Mouse (Mus musculus): ENCODE data around the gene Krba1. TPM values are rescaled to one million over a fixed set of nuclear protein-coding genes. Genes with fewer than 3 reads are reported as not detected.

Gene Krba1
- polyA plus RNA-seq, 1 experiment from 2014 or later, result 18.4 TPM

GRCm38 (mm10) chr6:48428769-48429557 lies 33.6 kb downstream of the Krba1 start:
- DNase-seq (ENCODE audit: low spot score) (no peak), ATAC-seq (replicated peaks; ENCODE audit: insufficient number of reproducible peaks, low FRiP score, low TSS enrichment, low read depth) (no peak)
- H3K9me3 ChIP-seq (replicated peaks; ENCODE audit: control insufficient read depth, low read length), result no peaks in the 10 kb centered on the region
- H3K9ac ChIP-seq (replicated peaks; ENCODE audit: low read length), result no peak overlapping the region
- no peaks in the 10 kb centered on the region for H3K27me3 ChIP-seq (ENCODE audit: control insufficient read depth, insufficient read depth, low read length)
- H3K4me1 ChIP-seq (ENCODE audit: control insufficient read depth, insufficient read depth, low read length), result no peaks in the 10 kb centered on the region
- no peak overlapping the region for H3K27ac ChIP-seq (replicated peaks; ENCODE audit: low read depth, low read length)
- H3K4me3 ChIP-seq (ENCODE audit: low read depth, low read length), result no peak overlapping the region
- H3K4me2 ChIP-seq (ENCODE audit: low read depth, low read length), result no peak overlapping the region
- WGBS, result 70% methylated on average over 4 of the region's 4 CpGs
- H3K36me3 ChIP-seq (replicated peaks; ENCODE audit: control insufficient read depth, insufficient read depth, low read depth, low read length), result no peaks in the 10 kb centered on the region

DNA sequence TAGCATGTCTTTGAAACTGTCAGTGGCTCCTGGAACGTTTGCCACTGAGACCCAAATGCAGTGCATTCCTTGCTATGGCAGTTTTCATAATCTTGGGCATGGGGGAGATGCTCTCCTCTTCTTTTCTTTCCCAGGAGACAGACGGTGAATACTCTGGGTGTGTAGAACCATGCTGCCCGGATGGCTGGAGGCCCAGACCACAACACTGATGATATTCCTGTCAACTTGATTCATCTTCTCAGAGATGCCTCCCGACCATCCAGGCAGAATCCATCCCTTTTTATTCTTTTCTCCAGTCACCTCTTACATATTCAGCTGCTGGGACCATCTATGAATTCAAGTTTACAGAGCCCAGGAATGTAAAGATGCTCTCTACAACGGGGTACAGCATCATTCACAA lies 35.4 kb downstream of the Krba1 start:
- Histone ChIP-seq H3K9me3 (replicated peaks; ENCODE audit: control insufficient read depth, low read length) (no peaks in the 10 kb centered on the region), H3K4me3 (ENCODE audit: low read depth, low read length) (no peak overlapping the region), H3K4me1 (ENCODE audit: control insufficient read depth, insufficient read depth, low read length) (no peaks in the 10 kb centered on the region), H3K4me2 (ENCODE audit: low read depth, low read length) (no peak overlapping the region), H3K27ac (replicated peaks; ENCODE audit: low read depth, low read length) (no peak overlapping the region), H3K27me3 (ENCODE audit: control insufficient read depth, insufficient read depth, low read length) (no peaks in the 10 kb centered on the region), H3K36me3 (replicated peaks; ENCODE audit: control insufficient read depth, insufficient read depth, low read depth, low read length) (no peaks in the 10 kb centered on the region), H3K9ac (replicated peaks; ENCODE audit: low read length) (no peak overlapping the region)
- no peak for ATAC-seq (replicated peaks; ENCODE audit: insufficient number of reproducible peaks, low FRiP score, low TSS enrichment, low read depth)
- DNase-seq (ENCODE audit: low spot score), result no peak
- 72% methylated on average over 5 of the region's 5 CpGs for WGBS

DNA sequence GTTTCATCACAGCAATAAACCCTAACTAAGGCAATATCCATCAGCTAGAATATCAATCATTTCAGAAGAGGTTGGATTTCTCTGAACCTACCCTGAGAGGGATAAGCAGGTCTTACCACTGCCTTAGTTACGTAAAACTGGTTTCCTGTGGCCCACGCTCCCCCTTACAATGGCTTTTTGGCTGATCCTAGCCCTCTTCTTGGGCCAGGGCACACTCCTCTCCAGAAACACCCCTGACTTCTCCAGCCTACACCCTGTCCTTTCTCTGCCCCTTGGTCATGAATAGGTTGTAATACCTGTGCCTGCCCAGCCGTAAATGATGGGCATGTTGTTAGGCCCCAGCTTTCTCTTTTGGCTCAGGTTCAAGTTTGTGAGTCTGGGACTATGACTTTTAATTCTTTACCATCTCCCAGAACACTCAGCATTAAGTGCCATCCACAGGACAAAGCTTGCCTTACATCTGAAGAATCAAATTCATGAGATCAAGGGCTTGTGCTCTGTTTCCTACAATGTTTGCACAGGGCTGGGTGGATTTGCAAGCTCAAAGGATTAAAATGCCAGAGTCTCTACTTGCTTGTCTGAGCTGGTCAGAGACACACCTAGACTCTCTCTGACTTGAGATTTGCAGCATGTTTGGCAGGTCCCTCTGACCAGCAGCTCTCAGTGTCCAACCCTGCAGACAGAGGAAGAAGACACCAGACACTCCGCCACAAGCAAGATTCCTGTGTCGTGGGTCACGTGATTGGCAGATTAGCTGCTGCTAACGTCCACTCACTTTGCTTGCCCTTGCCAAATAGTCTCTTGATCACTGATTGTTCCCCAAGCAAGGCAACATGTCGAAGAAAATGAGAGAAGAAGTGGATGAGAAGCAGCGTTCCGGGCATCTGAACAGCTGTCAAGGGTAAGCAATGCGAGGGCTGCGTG lies 37.8 kb downstream of the Krba1 start:
- 61% methylated on average over 12 of the region's 12 CpGs for WGBS
- DNase-seq (ENCODE audit: low spot score), result peak; percentile 35

DNA sequence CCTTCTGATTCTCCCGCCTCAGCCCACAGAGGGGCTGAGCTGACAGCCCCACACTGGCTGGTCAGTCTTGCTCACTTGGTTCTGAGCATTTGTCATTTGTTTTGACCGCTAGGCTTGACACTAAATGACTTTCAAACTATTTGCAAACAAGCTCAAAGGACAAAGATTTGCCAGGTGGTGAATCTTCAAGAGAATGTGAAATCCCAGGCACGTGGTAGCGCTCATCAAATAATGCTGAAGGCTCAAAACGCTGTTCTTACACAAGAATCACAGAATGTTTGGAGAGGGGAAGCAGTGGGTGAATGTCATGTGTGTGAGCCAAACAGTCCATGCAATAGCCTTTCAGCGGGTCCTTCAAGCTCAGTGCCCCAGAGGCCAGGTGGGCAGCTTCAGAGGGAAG lies 39.3 kb downstream of the Krba1 start:
- Histone ChIP-seq H3K27me3 (ENCODE audit: control insufficient read depth, insufficient read depth, low read length) (peaks cover 18% of the 10 kb centered on the region), H3K4me3 (ENCODE audit: low read depth, low read length) (no peak overlapping the region), H3K27ac (replicated peaks; ENCODE audit: low read depth, low read length) (no peak overlapping the region), H3K4me2 (ENCODE audit: low read depth, low read length) (no peak overlapping the region), H3K4me1 (ENCODE audit: control insufficient read depth, insufficient read depth, low read length) (peaks cover 4% of the 10 kb centered on the region), H3K9me3 (replicated peaks; ENCODE audit: control insufficient read depth, low read length) (no peaks in the 10 kb centered on the region), H3K36me3 (replicated peaks; ENCODE audit: control insufficient read depth, insufficient read depth, low read depth, low read length) (peaks cover 4% of the 10 kb centered on the region; the same call in 1 of the 2 replicates), H3K9ac (replicated peaks; ENCODE audit: low read length) (no peak overlapping the region)
- ATAC-seq (replicated peaks; ENCODE audit: insufficient number of reproducible peaks, low FRiP score, low TSS enrichment, low read depth) (no peak), DNase-seq (ENCODE audit: low spot score) (no peak)
- WGBS, result 67% methylated on average over 6 of the region's 6 CpGs

More for the DNA sequence above, 37.8 kb downstream of the Krba1 start:
- peaks cover 2% of the 10 kb centered on the region; the same call in 1 of the 2 replicates for H3K36me3 ChIP-seq (replicated peaks; ENCODE audit: control insufficient read depth, insufficient read depth, low read depth, low read length)
- ATAC-seq (replicated peaks; ENCODE audit: insufficient number of reproducible peaks, low FRiP score, low TSS enrichment, low read depth), result 0 out of 2 replicates have a peak, but pooled peaks have one; percentile 36
- H3K9me3 ChIP-seq (replicated peaks; ENCODE audit: control insufficient read depth, low read length), result no peaks in the 10 kb centered on the region
- H3K4me2 ChIP-seq (ENCODE audit: low read depth, low read length), result no peak overlapping the region
- peaks cover 4% of the 10 kb centered on the region for H3K27me3 ChIP-seq (ENCODE audit: control insufficient read depth, insufficient read depth, low read length)
- H3K9ac ChIP-seq (replicated peaks; ENCODE audit: low read length), result no peak overlapping the region
- H3K4me1 ChIP-seq (ENCODE audit: control insufficient read depth, insufficient read depth, low read length), result no peaks in the 10 kb centered on the region
- no peak overlapping the region for H3K27ac ChIP-seq (replicated peaks; ENCODE audit: low read depth, low read length)
- no peak overlapping the region for H3K4me3 ChIP-seq (ENCODE audit: low read depth, low read length)

DNA sequence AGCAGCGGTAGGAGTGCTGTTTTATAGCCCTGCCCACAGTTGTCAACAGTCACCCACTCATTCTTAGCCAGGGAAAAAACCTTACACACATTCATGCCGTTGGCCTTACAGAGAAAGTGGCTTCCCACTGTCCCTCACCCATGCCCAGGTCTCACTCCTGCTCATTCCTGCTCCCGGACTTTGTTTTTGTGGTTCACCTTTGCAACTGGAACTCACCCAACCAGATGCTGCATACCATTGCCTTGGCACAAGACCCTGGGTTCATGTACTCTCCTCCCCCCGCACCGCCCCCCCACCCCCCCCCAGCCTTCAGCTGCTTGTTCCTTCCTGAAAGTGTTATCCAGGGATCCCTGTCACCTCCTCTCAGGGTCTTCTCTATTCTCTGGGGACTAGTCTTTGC lies 39.7 kb downstream of the Krba1 start:
- Histone ChIP-seq H3K4me1 (ENCODE audit: control insufficient read depth, insufficient read depth, low read length) (peaks cover 6% of the 10 kb centered on the region), H3K9me3 (replicated peaks; ENCODE audit: control insufficient read depth, low read length) (no peaks in the 10 kb centered on the region), H3K9ac (replicated peaks; ENCODE audit: low read length) (no peak overlapping the region), H3K4me3 (ENCODE audit: low read depth, low read length) (no peak overlapping the region), H3K36me3 (replicated peaks; ENCODE audit: control insufficient read depth, insufficient read depth, low read depth, low read length) (peaks cover 4% of the 10 kb centered on the region; the same call in 1 of the 2 replicates), H3K27me3 (ENCODE audit: control insufficient read depth, insufficient read depth, low read length) (peaks cover 20% of the 10 kb centered on the region), H3K27ac (replicated peaks; ENCODE audit: low read depth, low read length) (no peak overlapping the region), H3K4me2 (ENCODE audit: low read depth, low read length) (no peak overlapping the region)
- WGBS, result 60% methylated on average over 5 of the region's 5 CpGs
- no peak for ATAC-seq (replicated peaks; ENCODE audit: insufficient number of reproducible peaks, low FRiP score, low TSS enrichment, low read depth)
- DNase-seq (ENCODE audit: low spot score), result no peak

- DNase-seq (ENCODE audit: low spot score) (no peak), ATAC-seq (replicated peaks; ENCODE audit: insufficient number of reproducible peaks, low FRiP score, low TSS enrichment, low read depth) (no peak)
- Histone ChIP-seq H3K9me3 (replicated peaks; ENCODE audit: control insufficient read depth, low read length) (no peaks in the 10 kb centered on the region), H3K4me1 (ENCODE audit: control insufficient read depth, insufficient read depth, low read length) (peaks cover 6% of the 10 kb centered on the region), H3K9ac (replicated peaks; ENCODE audit: low read length) (no peak overlapping the region), H3K27me3 (ENCODE audit: control insufficient read depth, insufficient read depth, low read length) (peaks cover 20% of the 10 kb centered on the region), H3K4me3 (ENCODE audit: low read depth, low read length) (no peak overlapping the region), H3K36me3 (replicated peaks; ENCODE audit: control insufficient read depth, insufficient read depth, low read depth, low read length) (peaks cover 4% of the 10 kb centered on the region; the same call in 1 of the 2 replicates), H3K27ac (replicated peaks; ENCODE audit: low read depth, low read length) (no peak overlapping the region), H3K4me2 (ENCODE audit: low read depth, low read length) (no peak overlapping the region)
- 79% methylated on average over 5 of the region's 5 CpGs for WGBS
Observed at GRCm38 (mm10) chr6:48435706-48436349, 40.4 kb downstream of the Krba1 start.

GRCm38 (mm10) chr6:48437679-48438376 lies 42.4 kb downstream of the Krba1 start:
- DNase-seq (ENCODE audit: low spot score), result no peak
- peaks cover 6% of the 10 kb centered on the region for H3K4me1 ChIP-seq (ENCODE audit: control insufficient read depth, insufficient read depth, low read length)
- H3K36me3 ChIP-seq (replicated peaks; ENCODE audit: control insufficient read depth, insufficient read depth, low read depth, low read length), result peaks cover 4% of the 10 kb centered on the region
- no peak overlapping the region for H3K4me3 ChIP-seq (ENCODE audit: low read depth, low read length)
- ATAC-seq (replicated peaks; ENCODE audit: insufficient number of reproducible peaks, low FRiP score, low TSS enrichment, low read depth), result no peak; the same call in 1 of the 2 replicates
- H3K27me3 ChIP-seq (ENCODE audit: control insufficient read depth, insufficient read depth, low read length), result peaks cover 20% of the 10 kb centered on the region
- no peak overlapping the region for H3K9ac ChIP-seq (replicated peaks; ENCODE audit: low read length)
- WGBS, result 23% methylated on average over 35 of the region's 35 CpGs
- H3K9me3 ChIP-seq (replicated peaks; ENCODE audit: control insufficient read depth, low read length), result no peaks in the 10 kb centered on the region
- no peak overlapping the region for H3K27ac ChIP-seq (replicated peaks; ENCODE audit: low read depth, low read length)
- no peak overlapping the region; the same call in 1 of the 2 replicates for H3K4me2 ChIP-seq (ENCODE audit: low read depth, low read length)

Data from embryonic facial prominence, embryonic 11.5 days (tissue).